Mouse (Mus musculus) cerebellum, postnatal 36 days (tissue): ENCODE measurements at regions not wholly inside any gene's neighbourhood (a gene's known extent, or its start where the extent isn't known, plus 50 kb on each side); places are given as distances from the start of the nearest gene placed in this dataset.

ENCODE experiments used
- DNase-seq, 2 experiments: peaks; one replicate each; pipeline ENCODE4 v3.0.0; 2021 to 2022; ENCODE audit warnings: mixed read lengths in 2 of 2

DNA sequence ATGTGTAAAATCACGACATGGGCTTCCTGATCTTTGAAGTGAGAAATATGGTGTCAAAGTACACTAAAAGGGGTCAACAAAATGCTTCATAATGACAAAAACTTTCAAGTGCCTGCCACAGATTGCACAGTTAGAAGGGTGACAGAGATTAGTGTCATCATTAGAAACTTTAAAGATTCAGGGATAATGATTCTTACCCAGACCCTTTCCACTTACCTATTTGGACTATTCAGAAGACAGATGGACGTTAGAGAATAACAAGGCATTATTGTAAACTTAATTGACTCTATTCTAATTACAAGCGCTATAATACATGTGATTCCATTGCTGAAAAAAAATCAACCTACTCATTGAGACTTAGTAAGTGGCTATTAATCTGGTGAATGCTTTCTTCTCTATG, 162.6 kb upstream of the Pcdh20 start:
- no peak for DNase-seq

DNA sequence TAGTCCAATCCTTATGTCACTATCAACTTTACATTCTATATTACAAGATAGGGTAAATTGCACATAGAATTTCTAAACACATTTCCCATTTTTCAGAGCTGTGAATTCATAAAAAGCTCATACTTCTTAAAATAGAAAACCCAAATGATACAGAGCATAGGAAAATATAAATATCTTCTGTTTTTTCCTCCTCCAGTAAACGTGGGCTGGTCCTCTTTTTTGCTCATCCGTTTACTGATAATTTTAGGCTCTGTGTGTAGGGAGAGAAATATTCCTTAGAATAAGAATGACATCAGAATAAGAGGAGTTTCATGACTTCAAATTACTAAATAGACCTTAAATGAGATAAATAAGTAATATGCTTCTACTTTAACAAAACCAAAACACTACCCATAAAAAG, 124.2 kb upstream of the Pcdh20 start:
- DNase-seq: no peak

DNA sequence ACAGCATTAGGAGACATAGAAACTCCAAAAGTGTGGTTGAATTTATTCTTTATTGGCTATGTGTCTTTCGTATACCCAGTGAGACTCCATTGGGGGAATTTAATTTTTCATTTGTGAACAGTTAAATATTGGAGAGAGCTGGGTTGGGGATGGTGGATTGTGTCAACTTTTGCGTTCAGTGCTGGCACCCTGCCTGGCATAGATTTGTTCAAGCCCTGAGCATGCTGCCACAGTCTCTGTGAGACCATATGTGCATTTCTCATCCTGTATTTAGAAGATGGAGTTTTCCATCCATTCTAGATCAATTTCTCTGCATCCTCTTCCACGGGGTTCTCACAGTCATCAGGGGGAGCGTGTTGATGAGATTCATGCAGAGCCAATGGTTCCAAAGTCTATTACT, 98.9 kb upstream of the Pcdh20 start:
- peak in 1 of 2 experiments; percentile 2 for DNase-seq

GRCm38 (mm10) chr14:88567566-88567965, 96.4 kb upstream of the Pcdh20 start:
- DNase-seq: no peak

GRCm38 (mm10) chr14:88543601-88544000, 72.4 kb upstream of the Pcdh20 start:
- no peak for DNase-seq

- DNase-seq: no peak
These were observed 71.3 kb upstream of the Pcdh20 start for GRCm38 (mm10) chr14:88542522-88542921.
